Comparison of ENCODE assay signal across 8 mouse cellular contexts in the genomic region with DNA sequence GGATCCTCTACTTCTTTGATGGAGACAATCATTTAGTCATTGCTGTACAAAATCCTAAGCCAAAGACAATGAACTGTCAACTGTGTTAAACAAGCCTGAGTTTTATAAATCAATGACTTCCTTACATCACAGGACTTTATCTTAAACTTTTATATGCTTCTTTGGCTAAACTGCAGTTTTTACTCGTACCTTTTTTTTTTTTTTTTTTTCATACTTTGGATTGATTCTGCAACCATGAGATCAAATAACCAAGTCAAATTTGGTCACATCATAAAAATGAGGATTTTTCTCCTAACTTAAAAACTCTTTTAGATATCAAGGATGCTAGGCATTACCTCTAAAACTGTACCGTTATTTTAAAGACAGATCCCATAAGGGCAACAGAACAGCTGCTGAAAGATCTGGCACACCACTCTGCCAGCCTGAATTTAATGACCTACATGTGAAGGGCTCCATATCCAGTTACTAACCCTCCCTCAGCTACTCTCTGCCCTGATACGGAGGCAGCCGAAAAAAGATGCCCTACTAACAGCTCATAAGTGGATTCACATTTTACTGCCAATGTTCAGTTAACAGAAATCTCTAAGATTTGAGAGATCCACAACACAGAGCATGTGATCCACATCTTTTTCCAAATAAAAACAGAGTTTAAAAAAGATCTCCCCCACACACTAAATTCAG. TPM values are rescaled to one million over a fixed set of nuclear protein-coding genes. Genes with fewer than 3 reads are reported as not detected.
DNase-seq lines count a peak whose midpoint lies in the region; ATAC-seq and TF ChIP-seq lines count a peak whose summit lies in the region.
"Had no signal": no experiment of that assay in that cellular context is flagged by ENCODE, and none has a peak within 500 bp of the region (broad histone marks: within the 10 kb centered on the region; RNA-seq: fewer than 3 reads in every experiment).

No protein-coding gene starts in this region.

- no peak for ATAC-seq in G1E (ENCODE audit: extremely low read depth, insufficient number of reproducible peaks, low FRiP score, poor library complexity, severe bottlenecking)
- no peak for ATAC-seq in hindbrain, embryonic 12.5 days (ENCODE audit: low FRiP score)
- no peak for ATAC-seq in midbrain, embryonic 15.5 days (replicated peaks)

- H3K9me3 ChIP-seq in CH12.LX (replicated peaks; ENCODE audit: low read length) (peaks cover 4% of the 10 kb centered on the region), G1E (replicated peaks) (0 out of 2 replicates have a peak, but pooled peaks cover 3% of the 10 kb centered on the region)
- H3K9me3 ChIP-seq in hindbrain, embryonic 12.5 days (replicated peaks): no peaks in the 10 kb centered on the region
- no peaks in the 10 kb centered on the region for H3K9me3 ChIP-seq in midbrain, embryonic 15.5 days

- H3K36me3 ChIP-seq in CH12.LX (replicated peaks in 1 of 2; ENCODE audit: control insufficient read depth in 1 of 2, insufficient read depth in 1 of 2, low read length in 1 of 2) (peaks cover 3 to 19% of the 10 kb centered on the region in 2 experiments), G1E (replicated peaks) (peaks cover 10% of the 10 kb centered on the region)
- no peaks in the 10 kb centered on the region for H3K36me3 ChIP-seq in hindbrain, embryonic 12.5 days
- no peaks in the 10 kb centered on the region for H3K36me3 ChIP-seq in midbrain, embryonic 15.5 days (replicated peaks)

- H3K79me2 ChIP-seq in CH12.LX (replicated peaks; ENCODE audit: control insufficient read depth, extremely low read depth, insufficient read depth, poor library complexity, severe bottlenecking): peaks cover 10% of the 10 kb centered on the region

- DNase-seq in CH12.LX (ENCODE audit: extremely low read depth) (peak; percentile 50), G1E (ENCODE audit: low spot score) (no peak)
- no peak for DNase-seq in thymus, postnatal 0 days (ENCODE audit: low spot score)
- no peak for DNase-seq in adrenal gland, postnatal 4 days (ENCODE audit: low spot score in 2 of 2)

- TF ChIP-seq EP300 in CH12.LX (IDR thresholded peaks at IDR 0.05; ENCODE audit: low read length): no peak

- H3K27ac ChIP-seq in CH12.LX (ENCODE audit: insufficient read depth, low read depth): no peak overlapping the region
- 0 out of 2 replicates have a peak overlapping the region, but pooled peaks have one; percentile 57 for H3K27ac ChIP-seq in embryonic fibroblast, embryonic 13.5 days (ENCODE audit: insufficient read depth, low read length)
- H3K27ac ChIP-seq in hindbrain, embryonic 12.5 days: no peak overlapping the region
- H3K27ac ChIP-seq in midbrain, embryonic 15.5 days: 0 out of 2 replicates have a peak overlapping the region, but pooled peaks have one; percentile 25

- TF ChIP-seq CTCF in CH12.LX (conservative IDR thresholded peaks at IDR 0.05 in 1 of 2, IDR thresholded peaks at IDR 0.05 in 1 of 2; ENCODE audit: low read depth in 2 of 2, low read length in 2 of 2): no peak
- no peak for TF ChIP-seq CTCF in G1E (IDR thresholded peaks at IDR 0.05; ENCODE audit: low read depth, low read length)
- TF ChIP-seq CTCF in embryonic fibroblast, embryonic 13.5 days (IDR thresholded peaks at IDR 0.05; ENCODE audit: borderline replicate concordance, insufficient read depth, low read length): no peak

- H3K4me1 ChIP-seq in CH12.LX (ENCODE audit: control insufficient read depth in 1 of 2, insufficient read depth in 2 of 2): peaks cover 5 to 26% of the 10 kb centered on the region in 2 experiments
- H3K4me1 ChIP-seq in G1E (ENCODE audit: insufficient read depth, low read depth, low read length): peaks cover 14% of the 10 kb centered on the region
- no peaks in the 10 kb centered on the region for H3K4me1 ChIP-seq in embryonic fibroblast, embryonic 13.5 days (ENCODE audit: control insufficient read depth, insufficient read depth, low read length)
- H3K4me1 ChIP-seq in hindbrain, embryonic 12.5 days: peaks cover 4% of the 10 kb centered on the region; the same call in 1 of the 2 replicates
- peaks cover 5% of the 10 kb centered on the region for H3K4me1 ChIP-seq in midbrain, embryonic 15.5 days

- H3K4me3 ChIP-seq in CH12.LX (replicated peaks in 1 of 3; ENCODE audit: low read depth in 2 of 3, low read length in 2 of 3, poor library complexity in 1 of 3) (peak overlapping the region; percentile 40 to 79 (median 50)), G1E (ENCODE audit: low read depth, low read length) (peak overlapping the region; percentile 52; the same call in 1 of the 2 replicates)
- H3K4me3 ChIP-seq in embryonic fibroblast, embryonic 13.5 days (ENCODE audit: insufficient read depth, low read length): peak overlapping the region; percentile 15; the same call in 1 of the 2 replicates
- H3K4me3 ChIP-seq in hindbrain, embryonic 12.5 days: peak overlapping the region; percentile 7; the same call in 1 of the 2 replicates
- peak overlapping the region; percentile 15 for H3K4me3 ChIP-seq in midbrain, embryonic 15.5 days

- peak overlapping the region; percentile 44 for H3K9ac ChIP-seq in CH12.LX (ENCODE audit: insufficient read depth, low read depth)
- no peak overlapping the region for H3K9ac ChIP-seq in hindbrain, embryonic 12.5 days
- no peak overlapping the region for H3K9ac ChIP-seq in midbrain, embryonic 15.5 days

- dilution Hi-C loops in CH12.LX (cut with MboI; ENCODE audit: extremely low pct_ligation_motif_present, extremely low pct_unique_long_range_greater_than_20kb, low sequenced_read_pairs): loop anchor here (25.0 kb wide), 1 partner anchor 355 kb away; no protein-coding TSS in a partner anchor

- 71% methylated on average over 4 of the region's 4 CpGs for WGBS in hindbrain, embryonic 12.5 days
- WGBS in midbrain, embryonic 15.5 days: 60% methylated on average over 4 of the region's 4 CpGs

- no peak for TF ChIP-seq POLR2A in CH12.LX (IDR thresholded peaks at IDR 0.05; ENCODE audit: low read depth, low read length)
- no peak for TF ChIP-seq POLR2A in embryonic fibroblast, embryonic 13.5 days (IDR thresholded peaks at IDR 0.05; ENCODE audit: low read depth, low read length)

- TF ChIP-seq RAD21 in CH12.LX (IDR thresholded peaks at IDR 0.05; ENCODE audit: low read depth, low read length): no peak

- H3K4me2 ChIP-seq in CH12.LX (ENCODE audit: insufficient read depth, low read depth, poor library complexity, severe bottlenecking): peak overlapping the region; percentile 96
- H3K4me2 ChIP-seq in hindbrain, embryonic 12.5 days (replicated peaks): peak overlapping the region; percentile 62
- H3K4me2 ChIP-seq in midbrain, embryonic 15.5 days: peak overlapping the region; percentile 43

- H3K27me3 ChIP-seq in CH12.LX (replicated peaks): no peaks in the 10 kb centered on the region
- H3K27me3 ChIP-seq in G1E (ENCODE audit: insufficient read depth, low read length): no peaks in the 10 kb centered on the region
- no peaks in the 10 kb centered on the region for H3K27me3 ChIP-seq in hindbrain, embryonic 12.5 days
- no peaks in the 10 kb centered on the region for H3K27me3 ChIP-seq in midbrain, embryonic 15.5 days (replicated peaks)

- in situ Hi-C loops in CH12.LX (cut with MboI; ENCODE audit: low pct_ligation_motif_present, low pct_unique_long_range_greater_than_20kb, low sequenced_read_pairs): loop anchor here (10.0 kb wide), 1 partner anchor 277 kb away; a partner anchor contains a TSS

TF ChIP-seq in CH12.LX, 34 proteins besides CTCF, POLR2A, EP300 and RAD21 (continues in another document):
- TF ChIP-seq ELF1 (IDR thresholded peaks at IDR 0.05; ENCODE audit: low read depth, low read length): 0 out of 2 replicates have a peak, but pooled peaks have one; percentile 17
- 0 out of 2 replicates have a peak, but pooled peaks have one; percentile 18 for TF ChIP-seq RCOR1 (conservative IDR thresholded peaks at IDR 0.05; ENCODE audit: low read depth, low read length)
- TF ChIP-seq TCF12 (IDR thresholded peaks at IDR 0.05; ENCODE audit: low read depth, low read length): no peak
- TF ChIP-seq JUND (conservative IDR thresholded peaks at IDR 0.05; ENCODE audit: low read depth, low read length): no peak
- no peak for TF ChIP-seq GABPA (IDR thresholded peaks at IDR 0.05; ENCODE audit: insufficient replicate concordance, low read depth, low read length)

RNA-seq across cellular contexts. Expression of a gene that starts 1.1 kb away (rescaled TPM):
- 38.0 and 43.9 TPM in 2 replicates for total RNA-seq in CH12.LX (2012; rRNA removed)
- total RNA-seq in CH12.LX (2014; rRNA removed): 31.6 and 33.1 TPM in 2 replicates
- polyA plus RNA-seq in CH12.LX (2012; ENCODE audit: insufficient read length, low read depth): 65.7 and 90.4 TPM in 2 replicates
- 18.7 and 24.9 TPM in 2 replicates for total RNA-seq in G1E (2014; fragmentation: Nextera tagmentation)
- 11.8 and 15.9 TPM in 2 replicates for total RNA-seq in G1E (2017)
- polyA plus RNA-seq in G1E (2012): 3.6 and 4.6 TPM in 2 replicates
- 15.1 and 16.1 TPM in 2 replicates for polyA plus RNA-seq in embryonic fibroblast, embryonic 13.5 days (2011; ENCODE audit: insufficient read length, low read depth, missing spikeins)
- 11.8 and 11.9 TPM in 2 replicates for polyA plus RNA-seq in hindbrain, embryonic 12.5 days (2016; fragmentation: Nextera tagmentation; extraction: Ambion mirVana)
- 6.5 and 7.3 TPM in 2 replicates for polyA plus RNA-seq in midbrain, embryonic 15.5 days (2015; fragmentation: Nextera tagmentation; extraction: Ambion mirVana)
- 9.5 and 10.4 TPM in 2 replicates for polyA plus RNA-seq in thymus, postnatal 0 days (2015; fragmentation: Nextera tagmentation; extraction: Ambion mirVana)
- 10 to 100 TPM in 1 of 2 experiments, 1 to 10 TPM in 1; 6.6 to 12.5 TPM for total RNA-seq in adrenal gland, postnatal 4 days (2021)

RNA-seq across cellular contexts. Expression of a gene that starts 2.6 kb away (rescaled TPM):
- total RNA-seq in CH12.LX (2012; rRNA removed) (4.0 and 4.5 TPM in 2 replicates), CH12.LX (2014; rRNA removed) (6.2 and 6.3 TPM in 2 replicates), G1E (2014; fragmentation: Nextera tagmentation) (7.2 and 8.0 TPM in 2 replicates), G1E (2017) (2.7 and 3.4 TPM in 2 replicates)
- polyA plus RNA-seq in CH12.LX (2012; ENCODE audit: insufficient read length, low read depth) (5.9 and 6.0 TPM in 2 replicates), G1E (2012) (0.23 and 0.42 TPM in 2 replicates)
- 2.4 and 3.4 TPM in 2 replicates for polyA plus RNA-seq in embryonic fibroblast, embryonic 13.5 days (2011; ENCODE audit: insufficient read length, low read depth, missing spikeins)
- polyA plus RNA-seq in hindbrain, embryonic 12.5 days (2016; fragmentation: Nextera tagmentation; extraction: Ambion mirVana): 10.0 and 11.1 TPM in 2 replicates
- 8.3 and 10.9 TPM in 2 replicates for polyA plus RNA-seq in midbrain, embryonic 15.5 days (2015; fragmentation: Nextera tagmentation; extraction: Ambion mirVana)
- 8.6 and 9.9 TPM in 2 replicates for polyA plus RNA-seq in thymus, postnatal 0 days (2015; fragmentation: Nextera tagmentation; extraction: Ambion mirVana)
- total RNA-seq in adrenal gland, postnatal 4 days (2021): 10 to 100 TPM; 11.7 to 21.3 TPM

RNA-seq across cellular contexts. Expression of a gene that starts 51.4 kb away (rescaled TPM):
- total RNA-seq in CH12.LX (2012; rRNA removed) (not detected in 2 replicates), CH12.LX (2014; rRNA removed) (not detected in 2 replicates), G1E (2014; fragmentation: Nextera tagmentation) (not detected in 2 replicates), G1E (2017) (0.12 TPM in 1 of 2 replicates, not detected in the other)
- polyA plus RNA-seq in CH12.LX (2012; ENCODE audit: insufficient read length, low read depth) (not detected in 2 replicates), G1E (2012) (not detected in 2 replicates)
- polyA plus RNA-seq in embryonic fibroblast, embryonic 13.5 days (2011; ENCODE audit: insufficient read length, low read depth, missing spikeins): not detected in 2 replicates
- not detected in 2 replicates for polyA plus RNA-seq in hindbrain, embryonic 12.5 days (2016; fragmentation: Nextera tagmentation; extraction: Ambion mirVana)
- not detected in 2 replicates for polyA plus RNA-seq in midbrain, embryonic 15.5 days (2015; fragmentation: Nextera tagmentation; extraction: Ambion mirVana)
- not detected in 2 replicates for polyA plus RNA-seq in thymus, postnatal 0 days (2015; fragmentation: Nextera tagmentation; extraction: Ambion mirVana)
- total RNA-seq in adrenal gland, postnatal 4 days (2021): not detected
- total RNA-seq: heart, postnatal 14 days had no signal

Comparison
In these comparisons a context has a peak if more than half of its experiments do, and no peak if none do; other contexts are left out.
1. H3K27ac ChIP-seq: peak in embryonic fibroblast, embryonic 13.5 days (single experiment) and midbrain, embryonic 15.5 days (single experiment); none in CH12.LX (single experiment) and hindbrain, embryonic 12.5 days (single experiment).
2. H3K4me2 ChIP-seq: peak in every context shown above with its lines; median percentile 96 in CH12.LX; 62 in hindbrain, embryonic 12.5 days; 43 in midbrain, embryonic 15.5 days.
3. Peak in every context shown above with its lines, with median percentiles within 50 percentile points of each other: H3K4me3 ChIP-seq.